Mouse (Mus musculus) G1E (cell line): ENCODE results near the gene Adam30.

Source experiments
- CTCF ChIP-seq: IDR thresholded peaks from 2 replicates; pipeline ENCODE4 v1.5.1; 2012; ENCODE audit warnings: low read depth, low read length, inconsistent platforms, mixed read lengths
- POLR2AphosphoS5 ChIP-seq: IDR thresholded peaks from 2 replicates; pipeline ENCODE4 v1.6.1; 2012; ENCODE audit warnings: low read depth, low read length, inconsistent platforms; ENCODE audit not compliant: insufficient replicate concordance
- TAL1 ChIP-seq: conservative IDR thresholded peaks from 2 replicates; pipeline ENCODE4 v1.6.1; 2012; ENCODE audit warnings: low read depth, low read length, inconsistent platforms, mixed read lengths

- TF ChIP-seq TAL1 (no peak), CTCF (no peak), POLR2AphosphoS5 (no peak)
Measured at GRCm38 (mm10) chr3:98185163-98185714, 24.8 kb downstream of the Adam30 start.
